Mouse (Mus musculus) stomach, embryonic 15.5 days (tissue): ENCODE measurements at regions not wholly inside any gene's neighbourhood (a gene's known extent, or its start where the extent isn't known, plus 50 kb on each side); places are given as distances from the start of the nearest gene placed in this dataset.

Experiments
- ATAC-seq: fragments of 200-750 bp; cut with Nextera tagmentation; 2 replicates; pipeline ENCODE4 v1.8.0; 2017; ENCODE audit warnings: low read depth, moderate number of reproducible peaks, moderate TSS enrichment; ENCODE audit not compliant: insufficient read depth, low FRiP score
- H3K27ac ChIP-seq: fragments of 300-500 bp; sonication (generic); 2 replicates; pipeline ENCODE4 v1.5.1; 2015; ENCODE audit warnings: mild to moderate bottlenecking, inconsistent platforms
- H3K27me3 ChIP-seq: fragments of 300-500 bp; sonication (generic); replicated peaks from 2 replicates; pipeline ENCODE4 v1.6.1; 2015; ENCODE audit warnings: inconsistent platforms
- H3K36me3 ChIP-seq: fragments of 300-500 bp; sonication (generic); 2 replicates; pipeline ENCODE4 v1.6.1; 2015; ENCODE audit warnings: inconsistent platforms
- H3K4me1 ChIP-seq: fragments of 300-500 bp; sonication (generic); 2 replicates; pipeline ENCODE4 v1.6.1; 2015; ENCODE audit warnings: inconsistent platforms
- H3K4me2 ChIP-seq: fragments of 300-500 bp; sonication (generic); 2 replicates; pipeline ENCODE4 v1.6.1; 2015; ENCODE audit warnings: mild to moderate bottlenecking, inconsistent platforms
- H3K4me3 ChIP-seq: fragments of 300-500 bp; sonication (generic); replicated peaks from 2 replicates; pipeline ENCODE4 v1.5.1; 2015; ENCODE audit warnings: inconsistent platforms
- H3K9ac ChIP-seq: fragments of 300-500 bp; sonication (generic); 2 replicates; pipeline ENCODE4 v1.6.1; 2015; ENCODE audit warnings: inconsistent platforms
- H3K9me3 ChIP-seq: fragments of 300-500 bp; sonication (generic); 2 replicates; pipeline ENCODE4 v1.6.1; 2016; ENCODE audit warnings: inconsistent platforms
- WGBS: fragments of 180-500 bp; shearing (Covaris S2); methylation state at CpG from one replicate; pipeline ENCODE4 v1.1.7; 2015; 5-methylcytosine and 5-hydroxymethylcytosine counted together

DNA sequence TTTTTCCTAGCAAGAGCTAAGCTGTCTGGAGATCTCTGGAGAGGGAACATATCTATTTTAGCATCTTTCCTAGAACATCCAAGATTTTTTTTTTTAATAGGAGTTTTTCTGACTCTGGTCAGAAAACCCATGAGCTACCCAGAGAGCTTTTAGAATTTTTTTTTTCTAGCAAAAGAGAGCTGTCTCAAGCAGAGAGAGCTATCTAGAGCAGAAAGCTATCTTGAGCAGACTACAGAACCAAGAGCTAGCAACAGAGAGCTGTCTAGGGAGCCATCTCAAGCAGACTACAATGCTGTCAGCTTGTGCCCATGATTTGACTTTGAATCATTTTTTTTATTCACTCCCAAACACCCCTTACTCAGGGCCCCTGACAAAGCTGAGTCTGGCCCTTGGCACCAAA lies 112.5 kb downstream of the Mbip start:
- H3K27me3 ChIP-seq = no peaks in the 10 kb centered on the region
- no peak for ATAC-seq
- H3K36me3 ChIP-seq = no peaks in the 10 kb centered on the region
- H3K4me2 ChIP-seq = no peak overlapping the region
- H3K4me1 ChIP-seq = no peaks in the 10 kb centered on the region
- no peak overlapping the region for H3K4me3 ChIP-seq
- H3K27ac ChIP-seq = no peak overlapping the region
- no peak overlapping the region for H3K9ac ChIP-seq
- no peaks in the 10 kb centered on the region for H3K9me3 ChIP-seq

DNA sequence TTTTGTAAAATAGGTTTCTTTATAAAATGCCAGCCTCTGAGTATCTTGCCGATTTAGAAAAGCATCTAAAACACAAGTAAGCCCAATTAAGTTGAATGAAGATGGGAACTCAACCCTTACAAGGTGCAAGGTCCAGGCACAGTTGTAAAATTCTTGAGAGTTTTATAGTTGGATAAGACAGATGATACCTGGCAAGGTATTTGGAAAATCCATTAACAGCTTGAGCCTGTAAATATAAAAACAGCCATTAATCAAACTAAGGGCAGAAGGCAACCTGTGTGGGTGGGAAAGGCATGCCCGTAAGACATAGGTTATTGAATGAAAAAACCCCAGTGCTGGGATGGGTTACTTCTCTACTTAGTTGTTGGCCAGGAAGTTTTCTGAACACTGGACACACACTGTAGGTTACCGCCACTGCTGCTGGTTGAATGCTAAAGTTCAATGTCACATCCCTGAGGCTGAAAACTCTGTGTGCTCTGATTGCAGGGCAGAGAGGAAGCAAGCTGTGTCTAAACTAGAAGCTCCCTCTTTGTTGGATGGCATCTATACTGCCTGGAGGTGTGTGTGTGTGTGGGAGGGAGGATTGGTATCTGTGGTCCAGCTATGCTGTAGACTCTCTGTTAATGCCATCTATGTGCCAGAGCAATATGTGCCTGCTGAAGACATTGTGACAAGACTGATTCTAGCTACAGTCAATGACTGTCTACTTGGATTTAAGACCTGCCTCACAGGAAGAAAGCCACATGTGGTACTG lies 121.4 kb downstream of the Mbip start:
- 70% methylated on average over 3 of the region's 3 CpGs for WGBS
- no peak overlapping the region for H3K4me3 ChIP-seq
- no peaks in the 10 kb centered on the region for H3K4me1 ChIP-seq
- no peaks in the 10 kb centered on the region for H3K9me3 ChIP-seq
- no peaks in the 10 kb centered on the region for H3K27me3 ChIP-seq
- no peak overlapping the region for H3K4me2 ChIP-seq
- ATAC-seq = no peak
- H3K9ac ChIP-seq = no peak overlapping the region
- H3K36me3 ChIP-seq = no peaks in the 10 kb centered on the region
- no peak overlapping the region for H3K27ac ChIP-seq

DNA sequence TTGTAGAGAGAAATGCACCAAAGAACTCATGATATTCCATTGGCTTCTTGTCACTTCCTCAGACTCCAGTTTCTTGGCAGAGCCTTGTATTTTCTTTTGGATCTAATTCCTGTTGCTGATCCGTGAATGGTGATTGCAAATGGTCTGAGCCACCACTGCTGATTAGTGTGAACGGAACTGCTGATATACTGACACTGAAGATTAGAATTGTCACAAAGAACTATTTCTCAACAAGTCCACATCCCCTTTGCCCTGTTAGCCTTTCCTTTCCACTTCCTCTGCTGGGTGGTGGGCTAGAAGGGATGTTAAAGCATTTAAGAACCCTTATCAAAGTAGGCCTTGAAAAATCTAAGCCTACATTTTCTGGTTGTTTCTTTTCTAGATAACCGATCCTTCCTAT lies 152.2 kb downstream of the Mbip start:
- 71% methylated on average over 3 of the region's 3 CpGs for WGBS
- Histone ChIP-seq H3K9ac (no peak overlapping the region), H3K9me3 (no peaks in the 10 kb centered on the region), H3K4me3 (no peak overlapping the region), H3K4me2 (no peak overlapping the region), H3K36me3 (no peaks in the 10 kb centered on the region), H3K27me3 (no peaks in the 10 kb centered on the region), H3K4me1 (no peaks in the 10 kb centered on the region), H3K27ac (no peak overlapping the region)
- ATAC-seq = no peak

DNA sequence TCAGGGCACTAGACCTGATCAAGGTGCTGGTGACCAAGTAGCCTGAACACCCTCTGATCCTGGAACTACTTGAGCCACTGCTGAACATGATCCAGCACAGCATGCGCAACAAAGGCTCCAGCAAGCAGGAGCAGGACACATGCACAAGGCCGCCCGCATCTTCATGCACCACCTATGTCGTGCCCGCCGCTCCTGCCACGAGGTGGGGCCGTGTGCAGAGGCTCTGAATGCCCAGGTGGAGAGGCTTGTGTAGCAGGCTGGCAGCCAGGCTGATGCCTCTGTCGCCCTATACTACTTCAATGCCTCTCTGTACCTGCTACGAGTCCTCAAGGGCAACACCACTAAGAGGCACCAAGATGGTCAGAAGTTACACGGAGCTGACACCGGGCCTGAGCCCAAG lies 156.1 kb downstream of the Mbip start:
- no peak for ATAC-seq
- Histone ChIP-seq H3K9ac (no peak overlapping the region), H3K9me3 (no peaks in the 10 kb centered on the region), H3K36me3 (no peaks in the 10 kb centered on the region), H3K4me3 (no peak overlapping the region), H3K27me3 (no peaks in the 10 kb centered on the region), H3K4me1 (no peaks in the 10 kb centered on the region), H3K4me2 (no peak overlapping the region), H3K27ac (no peak overlapping the region)
- 92% methylated on average over 12 of the region's 12 CpGs for WGBS

DNA sequence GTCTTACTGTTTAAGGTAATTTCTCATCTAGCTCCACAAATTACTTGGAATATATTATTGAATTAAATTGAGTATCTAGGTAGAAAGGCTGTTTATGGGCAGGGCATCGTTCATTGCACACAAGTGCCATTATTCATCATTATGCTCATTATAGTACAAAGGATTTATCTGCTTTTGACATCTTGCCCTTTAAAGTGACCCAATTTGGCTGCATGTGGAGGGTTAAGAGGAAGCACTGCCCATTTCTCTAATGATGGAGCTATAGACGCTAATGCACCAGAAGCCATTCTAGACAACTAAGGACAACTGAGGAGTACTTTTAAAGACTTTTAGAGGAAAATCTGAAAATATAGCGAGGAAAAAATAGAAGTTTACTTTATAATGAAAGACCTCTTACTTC lies 185.0 kb downstream of the Mbip start:
- 71% methylated on average over 3 of the region's 3 CpGs for WGBS
- no peaks in the 10 kb centered on the region for H3K9me3 ChIP-seq
- H3K4me3 ChIP-seq = no peak overlapping the region
- H3K4me2 ChIP-seq = no peak overlapping the region
- no peaks in the 10 kb centered on the region for H3K36me3 ChIP-seq
- H3K27me3 ChIP-seq = no peaks in the 10 kb centered on the region
- no peak overlapping the region for H3K27ac ChIP-seq
- no peak for ATAC-seq
- no peaks in the 10 kb centered on the region for H3K4me1 ChIP-seq
- no peak overlapping the region for H3K9ac ChIP-seq

DNA sequence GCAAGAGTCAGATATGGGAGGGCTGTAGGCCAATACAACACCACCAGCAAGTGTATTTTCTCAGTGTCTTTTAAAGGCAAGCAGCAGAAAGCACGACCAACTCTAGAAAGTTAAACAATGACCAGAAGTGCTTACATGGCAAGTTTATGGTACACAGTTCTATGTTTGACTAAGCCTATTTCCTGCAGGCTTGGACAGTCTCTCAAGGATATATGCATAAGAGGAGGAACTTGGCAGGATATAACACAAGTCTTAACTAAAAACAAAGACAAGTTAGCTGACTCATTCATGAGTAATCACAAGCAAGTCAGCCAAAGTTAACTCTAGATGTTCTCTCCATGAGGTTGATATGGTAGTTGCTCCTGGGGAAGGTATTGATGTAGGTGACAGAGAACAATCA lies 201.3 kb downstream of the Mbip start:
- Histone ChIP-seq H3K9ac (no peak overlapping the region), H3K4me1 (no peaks in the 10 kb centered on the region), H3K4me2 (no peak overlapping the region), H3K4me3 (no peak overlapping the region), H3K9me3 (no peaks in the 10 kb centered on the region), H3K27me3 (no peaks in the 10 kb centered on the region), H3K27ac (no peak overlapping the region), H3K36me3 (no peaks in the 10 kb centered on the region)
- 19% methylated on average over 1 of the region's 1 CpGs for WGBS
- ATAC-seq = no peak

DNA sequence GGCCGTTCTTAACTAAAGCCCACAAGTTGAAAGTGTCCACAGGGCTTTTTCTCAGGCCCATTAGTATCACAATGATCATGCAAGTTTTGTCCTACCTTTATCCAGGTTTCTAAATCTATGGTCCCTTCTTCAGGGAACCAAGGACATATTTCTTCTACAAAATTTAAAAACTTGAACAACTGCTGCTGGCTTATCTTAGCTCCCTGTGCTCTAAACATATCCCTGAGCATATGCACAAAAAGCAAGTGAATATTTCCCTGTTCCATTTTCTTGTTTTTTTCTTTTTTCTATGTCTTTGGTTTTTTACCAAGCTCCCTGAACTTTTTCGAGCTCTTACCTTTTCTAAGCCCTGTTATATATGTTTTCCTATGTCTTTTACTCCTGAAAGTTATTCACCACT lies 201.9 kb downstream of the Mbip start:
- H3K9ac ChIP-seq = no peak overlapping the region
- H3K36me3 ChIP-seq = no peaks in the 10 kb centered on the region
- H3K27ac ChIP-seq = no peak overlapping the region
- no peaks in the 10 kb centered on the region for H3K9me3 ChIP-seq
- H3K4me2 ChIP-seq = no peak overlapping the region
- no peaks in the 10 kb centered on the region for H3K4me1 ChIP-seq
- WGBS = 60% methylated on average over 2 of the region's 2 CpGs
- no peak for ATAC-seq
- H3K4me3 ChIP-seq = no peak overlapping the region
- H3K27me3 ChIP-seq = no peaks in the 10 kb centered on the region

DNA sequence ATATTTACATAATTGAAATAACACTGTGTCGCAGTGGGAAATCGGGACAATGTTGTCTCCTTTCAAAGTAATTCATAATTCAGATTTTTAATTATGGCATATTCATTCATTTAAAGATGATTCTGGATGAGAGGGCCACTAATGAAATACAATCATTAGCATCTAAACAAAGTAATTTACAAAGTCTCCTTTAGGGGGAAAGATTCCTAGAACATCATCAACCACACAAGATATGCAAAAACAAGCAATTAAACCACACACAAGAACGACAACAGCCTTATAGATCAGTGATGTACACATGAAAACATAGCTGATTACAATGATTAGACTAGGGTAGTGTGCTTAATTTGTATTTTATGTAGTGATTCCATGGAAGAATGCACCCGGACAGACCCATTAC lies 231.2 kb downstream of the Mbip start:
- no peak overlapping the region for H3K9ac ChIP-seq
- ATAC-seq = no peak
- H3K4me2 ChIP-seq = no peak overlapping the region
- no peaks in the 10 kb centered on the region for H3K9me3 ChIP-seq
- H3K4me1 ChIP-seq = no peaks in the 10 kb centered on the region
- H3K36me3 ChIP-seq = no peaks in the 10 kb centered on the region
- no peak overlapping the region for H3K27ac ChIP-seq
- no peak overlapping the region for H3K4me3 ChIP-seq
- H3K27me3 ChIP-seq = no peaks in the 10 kb centered on the region
- WGBS = 83% methylated on average over 4 of the region's 4 CpGs

DNA sequence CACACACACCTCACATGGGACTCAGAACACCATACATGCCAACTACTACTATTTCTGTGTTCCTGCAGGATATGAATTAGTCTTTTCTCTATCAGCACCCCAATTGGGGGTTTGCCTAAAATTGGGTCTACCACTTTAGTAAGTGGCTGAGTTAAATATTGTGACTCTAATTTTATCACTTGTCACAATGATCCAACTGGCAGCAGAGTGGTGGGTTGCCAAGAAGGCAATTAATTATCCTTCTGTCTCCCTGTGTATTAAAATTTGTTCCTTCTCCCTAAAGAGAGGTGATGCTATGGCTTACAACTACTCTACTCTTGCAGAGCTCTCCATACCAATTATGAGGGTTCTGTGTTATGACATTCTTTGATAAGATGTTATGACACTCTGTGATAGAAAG lies 245.3 kb downstream of the Brms1l start:
- Histone ChIP-seq H3K9me3 (no peaks in the 10 kb centered on the region), H3K4me2 (no peak overlapping the region), H3K36me3 (no peaks in the 10 kb centered on the region), H3K27me3 (no peaks in the 10 kb centered on the region), H3K27ac (no peak overlapping the region), H3K4me3 (no peak overlapping the region), H3K9ac (no peak overlapping the region), H3K4me1 (no peaks in the 10 kb centered on the region)
- ATAC-seq = no peak

DNA sequence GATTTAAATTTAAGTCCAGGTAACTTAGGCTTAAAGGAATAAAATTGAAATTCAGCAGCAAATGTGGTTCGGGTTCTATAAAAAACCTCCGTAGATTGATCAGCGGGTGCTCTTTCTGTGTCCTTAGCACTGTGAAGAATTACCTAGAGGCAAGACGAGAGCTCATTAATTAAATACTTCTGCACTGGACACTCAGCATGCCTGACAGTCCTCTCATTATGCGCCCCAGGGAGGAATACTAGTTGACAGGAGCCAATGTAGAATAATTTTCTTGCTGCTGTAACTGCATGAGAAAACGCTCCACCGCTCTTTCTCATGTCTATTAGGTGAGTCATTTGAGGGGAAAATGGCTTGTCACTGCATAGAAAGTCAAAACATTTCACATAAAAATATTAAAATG lies 228.1 kb downstream of the Brms1l start:
- H3K27ac ChIP-seq = no peak overlapping the region
- no peak overlapping the region for H3K4me2 ChIP-seq
- H3K4me1 ChIP-seq = no peaks in the 10 kb centered on the region
- no peak for ATAC-seq
- WGBS = 82% methylated on average over 7 of the region's 7 CpGs
- no peaks in the 10 kb centered on the region for H3K27me3 ChIP-seq
- no peak overlapping the region for H3K9ac ChIP-seq
- no peaks in the 10 kb centered on the region for H3K36me3 ChIP-seq
- no peak overlapping the region for H3K4me3 ChIP-seq
- H3K9me3 ChIP-seq = no peaks in the 10 kb centered on the region

DNA sequence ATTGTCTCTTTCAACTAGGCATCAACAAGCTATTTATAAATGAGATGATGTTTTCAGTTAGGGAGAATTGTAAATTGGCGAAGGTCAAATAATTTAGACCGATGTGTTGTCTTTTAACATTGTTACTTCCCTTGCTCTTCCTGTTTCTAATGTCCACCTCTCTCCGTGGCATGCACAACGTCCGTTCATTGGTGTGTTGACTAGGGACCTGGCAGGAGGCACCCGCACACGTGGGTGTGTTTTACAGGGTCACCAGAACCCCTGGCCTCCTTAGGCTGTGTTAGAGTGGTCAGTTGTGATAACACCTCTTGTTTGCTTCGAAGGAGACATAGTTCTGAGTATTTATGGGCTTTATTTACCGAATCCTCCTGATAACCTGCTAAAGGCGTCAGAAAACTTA lies 222.8 kb downstream of the Brms1l start:
- H3K4me1 ChIP-seq = no peaks in the 10 kb centered on the region
- H3K9me3 ChIP-seq = no peaks in the 10 kb centered on the region
- no peaks in the 10 kb centered on the region for H3K36me3 ChIP-seq
- 69% methylated on average over 10 of the region's 10 CpGs for whole genome bisulfite sequencing
- no peak overlapping the region for H3K27ac ChIP-seq
- H3K4me3 ChIP-seq = no peak overlapping the region
- no peak overlapping the region for H3K4me2 ChIP-seq
- H3K27me3 ChIP-seq = no peaks in the 10 kb centered on the region
- no peak for ATAC-seq
- no peak overlapping the region for H3K9ac ChIP-seq

DNA sequence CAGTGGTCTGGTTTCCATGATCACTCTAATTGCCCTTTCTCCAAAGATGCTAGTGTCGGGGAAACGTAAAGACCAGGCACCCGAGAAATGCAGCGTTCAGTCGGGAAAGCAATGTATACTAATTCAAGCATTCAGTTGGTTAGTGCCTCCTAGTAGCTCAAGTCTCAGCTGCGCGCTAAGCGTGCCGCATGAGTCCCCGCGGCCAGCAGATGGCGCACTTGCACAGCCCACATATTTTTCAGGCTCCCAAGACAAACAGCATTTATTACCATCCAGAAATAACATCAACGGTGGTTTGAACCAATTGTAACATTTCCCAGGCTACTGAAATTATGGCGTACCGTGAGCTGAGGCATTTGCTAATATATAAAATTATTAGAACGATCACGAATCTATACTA lies 222.3 kb downstream of the Brms1l start:
- no peak overlapping the region for H3K27ac ChIP-seq
- no peaks in the 10 kb centered on the region for H3K27me3 ChIP-seq
- no peak overlapping the region for H3K4me3 ChIP-seq
- ATAC-seq = peak; percentile 27; the same call in 1 of the 2 replicates
- H3K4me1 ChIP-seq = no peaks in the 10 kb centered on the region
- no peaks in the 10 kb centered on the region for H3K9me3 ChIP-seq
- H3K9ac ChIP-seq = no peak overlapping the region
- H3K36me3 ChIP-seq = no peaks in the 10 kb centered on the region
- 9% methylated on average over 17 of the region's 17 CpGs for WGBS
- no peak overlapping the region for H3K4me2 ChIP-seq

DNA sequence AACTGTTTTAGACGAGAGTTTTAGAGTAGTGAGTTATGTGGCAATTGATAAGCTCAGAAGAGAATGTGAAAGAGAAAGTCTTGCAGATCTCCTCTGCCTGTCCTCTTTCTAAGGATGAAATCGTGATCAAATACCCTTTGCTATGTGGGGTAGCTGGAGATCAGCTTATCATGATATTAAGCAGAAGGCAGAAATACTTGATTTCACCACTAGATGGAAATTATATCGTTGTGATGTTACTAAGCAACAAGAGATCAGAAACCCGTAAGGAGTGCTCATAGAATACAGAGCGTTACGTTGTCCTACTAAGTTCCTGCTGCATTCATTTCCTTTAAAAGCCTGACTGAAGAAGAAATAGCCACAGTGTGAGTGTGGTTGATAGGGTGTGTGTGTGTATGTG lies 219.3 kb downstream of the Brms1l start:
- no peaks in the 10 kb centered on the region for H3K36me3 ChIP-seq
- no peak overlapping the region for H3K4me3 ChIP-seq
- no peaks in the 10 kb centered on the region for H3K4me1 ChIP-seq
- H3K27me3 ChIP-seq = no peaks in the 10 kb centered on the region
- no peaks in the 10 kb centered on the region for H3K9me3 ChIP-seq
- H3K27ac ChIP-seq = no peak overlapping the region
- H3K4me2 ChIP-seq = no peak overlapping the region
- 73% methylated on average over 6 of the region's 6 CpGs for WGBS
- ATAC-seq = no peak
- H3K9ac ChIP-seq = no peak overlapping the region
